Mouse (Mus musculus) embryonic facial prominence, embryonic 10.5 days (tissue): ENCODE measurements around the gene Cers2. TPM values are rescaled to one million over a fixed set of nuclear protein-coding genes. Genes with fewer than 3 reads are reported as not detected.

Experiments
- DNase-seq: peaks from one replicate; pipeline ENCODE4 v3.0.0-alpha.2; 2017; ENCODE audit warnings: low spot score
- H3K27ac ChIP-seq: fragments of 300-500 bp; sonication (generic); replicated peaks from 2 replicates; pipeline ENCODE4 v1.5.1; 2016; ENCODE audit warnings: mild to moderate bottlenecking
- H3K27me3 ChIP-seq: fragments of 300-500 bp; sonication (generic); replicated peaks from 2 replicates; pipeline ENCODE4 v1.6.1; 2016; ENCODE audit warnings: low read depth, mild to moderate bottlenecking; ENCODE audit not compliant: poor library complexity, severe bottlenecking
- H3K36me3 ChIP-seq: fragments of 300-500 bp; sonication (generic); replicated peaks from 2 replicates; pipeline ENCODE4 v1.6.1; 2016; ENCODE audit warnings: mild to moderate bottlenecking, moderate library complexity
- H3K4me1 ChIP-seq: fragments of 300-500 bp; sonication (generic); 2 replicates; pipeline ENCODE4 v1.6.1; 2016
- H3K4me3 ChIP-seq: fragments of 300-500 bp; sonication (generic); 2 replicates; pipeline ENCODE4 v1.5.1; 2016; ENCODE audit warnings: mild to moderate bottlenecking, moderate library complexity
- H3K9me3 ChIP-seq: fragments of 300-500 bp; sonication (generic); 2 replicates; pipeline ENCODE4 v1.6.1; 2016; ENCODE audit warnings: mild to moderate bottlenecking
- WGBS: fragments of 180-500 bp; shearing (Covaris S2); methylation state at CpG from one replicate; pipeline ENCODE4 v1.1.7; 2016; 5-methylcytosine and 5-hydroxymethylcytosine counted together
- polyA plus RNA-seq: library from polyadenylated mRNA; unstranded; fragments of >200 nt; fragmentation: Nextera tagmentation; extraction: Ambion mirVana; gene quantifications from 2 replicates; pipeline ENCODE4 v1.2.1, GENCODE M21; 2016

Cers2 gene
- polyA plus RNA-seq, 1 experiment from 2014 or later = 125 TPM

GRCm38 (mm10) chr3:95282381-95282864, 32.2 kb upstream of the Cers2 start:
- Histone ChIP-seq H3K36me3 (peaks cover 5% of the 10 kb centered on the region), H3K27ac (peak overlapping the region; percentile 96), H3K27me3 (no peaks in the 10 kb centered on the region), H3K4me3 (peak overlapping the region; percentile 80), H3K4me1 (peaks cover 33% of the 10 kb centered on the region), H3K9me3 (no peaks in the 10 kb centered on the region)
- DNase-seq = no peak
- WGBS = under 1% methylated on average over 11 of the region's 11 CpGs

- Histone ChIP-seq H3K36me3 (peaks cover 11% of the 10 kb centered on the region), H3K27me3 (no peaks in the 10 kb centered on the region), H3K27ac (peak overlapping the region; percentile 96), H3K4me1 (peaks cover 33% of the 10 kb centered on the region), H3K9me3 (no peaks in the 10 kb centered on the region), H3K4me3 (peak overlapping the region; percentile 80)
- DNase-seq = peak; percentile 88
- under 1% methylated on average over 51 of the region's 51 CpGs for WGBS
These were observed 31.6 kb upstream of the Cers2 start for GRCm38 (mm10) chr3:95282865-95283588.

- 3% methylated on average over 7 of the region's 7 CpGs for WGBS
These were observed 31.0 kb upstream of the Cers2 start for GRCm38 (mm10) chr3:95283589-95283941.

GRCm38 (mm10) chr3:95284062-95284461, 30.5 kb upstream of the Cers2 start:
- WGBS = 28% methylated on average over 1 of the region's 1 CpGs

More at GRCm38 (mm10) chr3:95283589-95283941, 31.0 kb upstream of the Cers2 start:
- Histone ChIP-seq H3K27ac (peak overlapping the region; percentile 96), H3K27me3 (no peaks in the 10 kb centered on the region), H3K4me1 (peaks cover 33% of the 10 kb centered on the region), H3K9me3 (no peaks in the 10 kb centered on the region), H3K4me3 (peak overlapping the region; percentile 80), H3K36me3 (peaks cover 17% of the 10 kb centered on the region)
- no peak for DNase-seq

GRCm38 (mm10) chr3:95284501-95285281, 29.9 kb upstream of the Cers2 start:
- DNase-seq = no peak
- 90% methylated on average over 12 of the region's 12 CpGs for WGBS
- H3K4me1 ChIP-seq = peaks cover 33% of the 10 kb centered on the region
- H3K27ac ChIP-seq = 0 out of 2 replicates have a peak overlapping the region, but pooled peaks have one; percentile 96
- peaks cover 25% of the 10 kb centered on the region for H3K36me3 ChIP-seq
- no peaks in the 10 kb centered on the region for H3K9me3 ChIP-seq
- no peaks in the 10 kb centered on the region for H3K27me3 ChIP-seq
- peak overlapping the region; percentile 80 for H3K4me3 ChIP-seq

More at GRCm38 (mm10) chr3:95284062-95284461, 30.5 kb upstream of the Cers2 start:
- Histone ChIP-seq H3K4me3 (peak overlapping the region; percentile 80), H3K4me1 (peaks cover 33% of the 10 kb centered on the region), H3K27me3 (no peaks in the 10 kb centered on the region), H3K36me3 (peaks cover 19% of the 10 kb centered on the region), H3K9me3 (no peaks in the 10 kb centered on the region), H3K27ac (peak overlapping the region; percentile 96; the same call in 1 of the 2 replicates)
- DNase-seq = peak; percentile 10

- H3K27ac ChIP-seq = no peak overlapping the region
- WGBS = 89% methylated on average over 5 of the region's 5 CpGs
- H3K4me3 ChIP-seq = no peak overlapping the region
- no peak for DNase-seq
- peaks cover 32% of the 10 kb centered on the region for H3K36me3 ChIP-seq
- no peaks in the 10 kb centered on the region for H3K27me3 ChIP-seq
- H3K9me3 ChIP-seq = no peaks in the 10 kb centered on the region
- H3K4me1 ChIP-seq = peaks cover 33% of the 10 kb centered on the region
These were observed 29.2 kb upstream of the Cers2 start for GRCm38 (mm10) chr3:95285390-95285789.

GRCm38 (mm10) chr3:95286011-95286410, 28.6 kb upstream of the Cers2 start:
- no peak for DNase-seq
- Histone ChIP-seq H3K4me3 (no peak overlapping the region), H3K9me3 (no peaks in the 10 kb centered on the region), H3K27ac (no peak overlapping the region), H3K27me3 (no peaks in the 10 kb centered on the region), H3K4me1 (peaks cover 27% of the 10 kb centered on the region), H3K36me3 (peaks cover 38% of the 10 kb centered on the region)
- 70% methylated on average over 5 of the region's 5 CpGs for WGBS

GRCm38 (mm10) chr3:95286510-95286909, 28.1 kb upstream of the Cers2 start:
- H3K36me3 ChIP-seq = peaks cover 43% of the 10 kb centered on the region
- peaks cover 24% of the 10 kb centered on the region for H3K4me1 ChIP-seq
- WGBS = 89% methylated on average over 7 of the region's 7 CpGs

GRCm38 (mm10) chr3:95287541-95287940, 27.1 kb upstream of the Cers2 start:
- 90% methylated on average over 3 of the region's 3 CpGs for WGBS
- H3K4me3 ChIP-seq = no peak overlapping the region
- H3K27ac ChIP-seq = no peak overlapping the region
- no peaks in the 10 kb centered on the region for H3K9me3 ChIP-seq
- peaks cover 53% of the 10 kb centered on the region for H3K36me3 ChIP-seq
- peaks cover 20% of the 10 kb centered on the region for H3K4me1 ChIP-seq
- DNase-seq = no peak
- no peaks in the 10 kb centered on the region for H3K27me3 ChIP-seq

More at GRCm38 (mm10) chr3:95286510-95286909, 28.1 kb upstream of the Cers2 start:
- no peaks in the 10 kb centered on the region for H3K27me3 ChIP-seq
- no peak overlapping the region for H3K4me3 ChIP-seq
- no peak for DNase-seq
- H3K27ac ChIP-seq = no peak overlapping the region
- H3K9me3 ChIP-seq = no peaks in the 10 kb centered on the region

GRCm38 (mm10) chr3:95289419-95289818, 25.2 kb upstream of the Cers2 start:
- no peak overlapping the region for H3K4me3 ChIP-seq
- H3K4me1 ChIP-seq = peaks cover 9% of the 10 kb centered on the region
- no peak overlapping the region for H3K27ac ChIP-seq
- 90% methylated on average over 4 of the region's 4 CpGs for WGBS
- no peak for DNase-seq
- peaks cover 71% of the 10 kb centered on the region for H3K36me3 ChIP-seq
- H3K27me3 ChIP-seq = no peaks in the 10 kb centered on the region
- no peaks in the 10 kb centered on the region for H3K9me3 ChIP-seq

GRCm38 (mm10) chr3:95290156-95290555, 24.4 kb upstream of the Cers2 start:
- Histone ChIP-seq H3K4me3 (no peak overlapping the region), H3K36me3 (peaks cover 79% of the 10 kb centered on the region), H3K9me3 (no peaks in the 10 kb centered on the region), H3K27ac (no peak overlapping the region), H3K4me1 (peaks cover 4% of the 10 kb centered on the region; the same call in 1 of the 2 replicates), H3K27me3 (no peaks in the 10 kb centered on the region)
- DNase-seq = no peak
- 78% methylated on average over 6 of the region's 6 CpGs for WGBS

GRCm38 (mm10) chr3:95291041-95291440, 23.6 kb upstream of the Cers2 start:
- Histone ChIP-seq H3K9me3 (no peaks in the 10 kb centered on the region), H3K27me3 (no peaks in the 10 kb centered on the region), H3K36me3 (peaks cover 85% of the 10 kb centered on the region), H3K4me1 (peaks cover 7% of the 10 kb centered on the region), H3K4me3 (no peak overlapping the region), H3K27ac (no peak overlapping the region)
- WGBS = 82% methylated on average over 4 of the region's 4 CpGs
- DNase-seq = no peak
